Mouse (Mus musculus) ES-Bruce4 (cell line): Measurements from ENCODE around the gene 2300002M23Rik. TPM values are rescaled to one million over a fixed set of nuclear protein-coding genes. Genes with fewer than 3 reads are reported as not detected.

Source experiments
- H3K27ac ChIP-seq: 2 replicates; pipeline ENCODE4 v1.5.1; 2012; ENCODE audit warnings: low read length, inconsistent platforms; ENCODE audit not compliant: insufficient read depth
- H3K27me3 ChIP-seq: 2 replicates; pipeline ENCODE4 v1.6.1; 2012; ENCODE audit warnings: mild to moderate bottlenecking, low read length, inconsistent platforms; ENCODE audit not compliant: control insufficient read depth, poor library complexity, insufficient read depth, severe bottlenecking
- H3K36me3 ChIP-seq: 2 replicates; pipeline ENCODE4 v1.6.1; 2012; ENCODE audit warnings: inconsistent platforms, mild to moderate bottlenecking, low read length, moderate library complexity; ENCODE audit not compliant: control insufficient read depth, poor library complexity, insufficient read depth, severe bottlenecking
- H3K4me1 ChIP-seq: one replicate; pipeline ENCODE4 v1.8.1; 2011; ENCODE audit warnings: low read length; ENCODE audit not compliant: control insufficient read depth, insufficient read depth
- H3K4me3 ChIP-seq: 2 replicates; pipeline ENCODE4 v1.5.1; 2011; ENCODE audit warnings: low read depth, mild to moderate bottlenecking, low read length
- H3K9ac ChIP-seq: 2 replicates; pipeline ENCODE4 v1.6.1; 2012; ENCODE audit warnings: low read depth, mild to moderate bottlenecking, inconsistent platforms; ENCODE audit not compliant: poor library complexity, severe bottlenecking
- H3K9me3 ChIP-seq: replicated peaks from 2 replicates; pipeline ENCODE4 v1.6.1; 2012; ENCODE audit warnings: mild to moderate bottlenecking, low read length, inconsistent platforms; ENCODE audit not compliant: control insufficient read depth, poor library complexity, insufficient read depth, severe bottlenecking
- CTCF ChIP-seq: IDR thresholded peaks from one replicate; pipeline ENCODE4 v1.8.1; 2011; ENCODE audit warnings: low read depth, low read length
- EP300 ChIP-seq: IDR thresholded peaks from 2 replicates; pipeline ENCODE4 v1.6.1; 2011; ENCODE audit warnings: low read depth, low read length; ENCODE audit not compliant: insufficient read depth
- POLR2A ChIP-seq: IDR thresholded peaks from one replicate; pipeline ENCODE4 v1.8.1; 2011; ENCODE audit warnings: low read length; ENCODE audit not compliant: insufficient read depth
- polyA plus RNA-seq: library from polyadenylated mRNA; stranded (reverse); fragments of >200 nt; gene quantifications from 2 replicates; pipeline ENCODE4 v1.2.4, GENCODE M21; 2011; ENCODE audit warnings: low read depth; ENCODE audit not compliant: missing spikeins, insufficient read depth, insufficient read length

2300002M23Rik gene
- polyA plus RNA-seq: 0.46 TPM in 1 of 2 replicates, not detected in the other

GRCm38 (mm10) chr17:35567150-35567549, at the start of gene 2300002M23Rik:
2300002M23Rik (plus strand) TSS chr17:35567450.
- H3K27me3 ChIP-seq: no peaks in the 10 kb centered on the region
- H3K9ac ChIP-seq: 0 out of 2 replicates have a peak within 1 kb of the TSS, but pooled peaks have one; percentile 11
- H3K9me3 ChIP-seq: no peaks in the 10 kb centered on the region
- H3K27ac ChIP-seq: no peak within 1 kb of the TSS
- peaks cover 2% of the 10 kb centered on the region for H3K4me1 ChIP-seq
- TF ChIP-seq EP300 (no peak), POLR2A (no peak), CTCF (no peak)
- H3K36me3 ChIP-seq: no peaks in the 10 kb centered on the region
- H3K4me3 ChIP-seq: peak within 1 kb of the TSS; percentile 47

- H3K4me1 ChIP-seq: peaks cover 2% of the 10 kb centered on the region
- peak overlapping the region; percentile 85 for H3K9ac ChIP-seq
- peak overlapping the region; percentile 59 for H3K27ac ChIP-seq
- H3K4me3 ChIP-seq: peak overlapping the region; percentile 81
- TF ChIP-seq CTCF: no peak
- no peak for TF ChIP-seq POLR2A
- no peak for TF ChIP-seq EP300
- H3K9me3 ChIP-seq: no peaks in the 10 kb centered on the region
- H3K27me3 ChIP-seq: no peaks in the 10 kb centered on the region
- H3K36me3 ChIP-seq: peaks cover 9% of the 10 kb centered on the region
These were observed 49.7 kb upstream of the 2300002M23Rik start for GRCm38 (mm10) chr17:35517526-35517925.

- Histone ChIP-seq H3K36me3 (no peaks in the 10 kb centered on the region), H3K9ac (no peak overlapping the region), H3K9me3 (no peaks in the 10 kb centered on the region), H3K4me1 (peaks cover 2% of the 10 kb centered on the region), H3K27ac (no peak overlapping the region), H3K27me3 (no peaks in the 10 kb centered on the region), H3K4me3 (no peak overlapping the region)
- TF ChIP-seq CTCF (no peak), EP300 (no peak), POLR2A (no peak)
These were observed 42.9 kb upstream of the 2300002M23Rik start for GRCm38 (mm10) chr17:35524354-35524753.

- Histone ChIP-seq H3K36me3 (no peaks in the 10 kb centered on the region), H3K27me3 (no peaks in the 10 kb centered on the region), H3K27ac (no peak overlapping the region), H3K9me3 (no peaks in the 10 kb centered on the region), H3K9ac (no peak overlapping the region), H3K4me1 (peaks cover 4% of the 10 kb centered on the region), H3K4me3 (no peak overlapping the region)
- TF ChIP-seq EP300 (no peak), POLR2A (no peak), CTCF (no peak)
These were observed 40.6 kb upstream of the 2300002M23Rik start for GRCm38 (mm10) chr17:35526644-35527043.

- no peak overlapping the region for H3K4me3 ChIP-seq
- no peak overlapping the region for H3K27ac ChIP-seq
- no peak for TF ChIP-seq POLR2A
- peak; percentile 38; the same call in 1 of the 2 replicates for TF ChIP-seq EP300
- no peaks in the 10 kb centered on the region for H3K36me3 ChIP-seq
- no peaks in the 10 kb centered on the region for H3K27me3 ChIP-seq
- H3K9ac ChIP-seq: no peak overlapping the region
- H3K4me1 ChIP-seq: peaks cover 21% of the 10 kb centered on the region
- no peaks in the 10 kb centered on the region for H3K9me3 ChIP-seq
These were observed 34.9 kb upstream of the 2300002M23Rik start for GRCm38 (mm10) chr17:35532360-35532759.

- no peak for TF ChIP-seq POLR2A
- TF ChIP-seq EP300: no peak
- no peak for TF ChIP-seq CTCF
- peak within 1 kb of the TSS; percentile 23; the same call in 1 of the 2 replicates for H3K27ac ChIP-seq
These were observed 34.3 kb upstream of the 2300002M23Rik start, which contains the start of gene Psors1c2 for GRCm38 (mm10) chr17:35532901-35533300. Psors1c2 (plus strand) TSS chr17:35533201.

More at GRCm38 (mm10) chr17:35532901-35533300, 34.3 kb upstream of the 2300002M23Rik start, which contains the start of gene Psors1c2:
- H3K4me1 ChIP-seq: peaks cover 21% of the 10 kb centered on the region
- H3K9ac ChIP-seq: peak within 1 kb of the TSS; percentile 17; the same call in 1 of the 2 replicates
- no peak within 1 kb of the TSS for H3K4me3 ChIP-seq
- no peaks in the 10 kb centered on the region for H3K9me3 ChIP-seq
- no peaks in the 10 kb centered on the region for H3K36me3 ChIP-seq
- no peaks in the 10 kb centered on the region for H3K27me3 ChIP-seq
